Mouse (Mus musculus) heart, embryonic 14.5 days (tissue): ENCODE results near the gene 5730596B20Rik. TPM values are rescaled to one million over a fixed set of nuclear protein-coding genes. Genes with fewer than 3 reads are reported as not detected.
A peak's percentile ranks its signal among the peaks of the same experiment; 100 is the strongest.

Source experiments
- ATAC-seq: fragments of 200-750 bp; cut with Nextera tagmentation; 2 replicates; pipeline ENCODE4 v1.8.0; 2017; ENCODE audit warnings: low read depth, moderate TSS enrichment; ENCODE audit not compliant: insufficient number of reproducible peaks, insufficient read depth, low FRiP score
- H3K27ac ChIP-seq, 2 experiments: fragments of 200-500 bp in 1 of 2; fragments of 300-500 bp in 1 of 2; sonication (generic) in 1 of 2; replicated peaks in 1 of 2; 2 replicates each; pipeline ENCODE4 v1.5.1; 2012 to 2014; ENCODE audit warnings: low read depth in 2 of 2, low read length in 2 of 2, control low read depth in 1 of 2, mild to moderate bottlenecking in 1 of 2, mixed read lengths in 1 of 2; ENCODE audit not compliant: control insufficient read depth in 1 of 2, insufficient read depth in 1 of 2
- H3K27me3 ChIP-seq: fragments of 300-500 bp; sonication (generic); 2 replicates; pipeline ENCODE4 v1.6.1; 2014; ENCODE audit warnings: mild to moderate bottlenecking, low read length, control low read depth; ENCODE audit not compliant: control insufficient read depth, insufficient read depth
- H3K36me3 ChIP-seq: fragments of 300-500 bp; sonication (generic); 2 replicates; pipeline ENCODE4 v1.6.1; 2014; ENCODE audit warnings: mild to moderate bottlenecking, control low read depth, low read length, mixed read lengths; ENCODE audit not compliant: control insufficient read depth, insufficient read depth
- H3K4me1 ChIP-seq, 2 experiments: fragments of 200-500 bp in 1 of 2; fragments of 300-500 bp in 1 of 2; sonication (generic) in 1 of 2; 2 replicates each; pipeline ENCODE4 v1.6.1; 2012 to 2014; ENCODE audit warnings: low read length in 2 of 2, control low read depth in 1 of 2, mixed read lengths in 1 of 2; ENCODE audit not compliant: control insufficient read depth in 2 of 2, insufficient read depth in 2 of 2
- H3K4me2 ChIP-seq: fragments of 300-500 bp; sonication (generic); 2 replicates; pipeline ENCODE4 v1.6.1; 2014; ENCODE audit warnings: mild to moderate bottlenecking, low read length
- H3K4me3 ChIP-seq, 2 experiments: fragments of 200-500 bp in 1 of 2; fragments of 300-500 bp in 1 of 2; sonication (generic) in 1 of 2; 2 replicates each; pipeline ENCODE4 v1.5.1; 2012 to 2014; ENCODE audit warnings: low read length in 2 of 2, mild to moderate bottlenecking in 2 of 2, control low read depth in 1 of 2, low read depth in 1 of 2, moderate library complexity in 1 of 2; ENCODE audit not compliant: control insufficient read depth in 1 of 2, insufficient read depth in 1 of 2
- H3K9ac ChIP-seq: fragments of 300-500 bp; sonication (generic); 2 replicates; pipeline ENCODE4 v1.6.1; 2014; ENCODE audit warnings: mild to moderate bottlenecking, low read length
- H3K9me3 ChIP-seq: fragments of 300-500 bp; sonication (generic); 2 replicates; pipeline ENCODE4 v1.6.1; 2016; ENCODE audit warnings: low read length, control low read depth; ENCODE audit not compliant: control insufficient read depth
- WGBS: fragments of 180-500 bp; shearing (Covaris S2); extraction: QIAGEN DNeasy Blood & Tissue Kit; methylation state at CpG from one replicate; pipeline ENCODE4 v1.1.7; 2014; 5-methylcytosine and 5-hydroxymethylcytosine counted together
- polyA plus RNA-seq: library from polyadenylated mRNA; unstranded; fragments of >200 nt; fragmentation: Nextera tagmentation; extraction: Ambion mirVana; gene quantifications from 2 replicates; pipeline ENCODE4 v1.2.1, GENCODE M21; 2014

5730596B20Rik gene
- polyA plus RNA-seq, 1 experiment from 2014 or later: not detected

GRCm38 (mm10) chr6:52225612-52226568, 48.6 kb downstream of the 5730596B20Rik start:
- H3K4me3 ChIP-seq: peak overlapping the region in 1 of 2 experiments; percentile 7; a peak in 1 of 4 replicates
- no peaks in the 10 kb centered on the region for H3K9me3 ChIP-seq
- peaks cover 99% of the 10 kb centered on the region for H3K27me3 ChIP-seq
- peaks cover 2 to 6% of the 10 kb centered on the region in 2 experiments; a peak in 1 of 4 replicates for H3K4me1 ChIP-seq
- H3K4me2 ChIP-seq: no peak overlapping the region
- H3K9ac ChIP-seq: no peak overlapping the region
- H3K27ac ChIP-seq: no peak overlapping the region
- WGBS: 2% methylated on average over 69 of the region's 69 CpGs
- no peaks in the 10 kb centered on the region for H3K36me3 ChIP-seq
- no peak for ATAC-seq

DNA sequence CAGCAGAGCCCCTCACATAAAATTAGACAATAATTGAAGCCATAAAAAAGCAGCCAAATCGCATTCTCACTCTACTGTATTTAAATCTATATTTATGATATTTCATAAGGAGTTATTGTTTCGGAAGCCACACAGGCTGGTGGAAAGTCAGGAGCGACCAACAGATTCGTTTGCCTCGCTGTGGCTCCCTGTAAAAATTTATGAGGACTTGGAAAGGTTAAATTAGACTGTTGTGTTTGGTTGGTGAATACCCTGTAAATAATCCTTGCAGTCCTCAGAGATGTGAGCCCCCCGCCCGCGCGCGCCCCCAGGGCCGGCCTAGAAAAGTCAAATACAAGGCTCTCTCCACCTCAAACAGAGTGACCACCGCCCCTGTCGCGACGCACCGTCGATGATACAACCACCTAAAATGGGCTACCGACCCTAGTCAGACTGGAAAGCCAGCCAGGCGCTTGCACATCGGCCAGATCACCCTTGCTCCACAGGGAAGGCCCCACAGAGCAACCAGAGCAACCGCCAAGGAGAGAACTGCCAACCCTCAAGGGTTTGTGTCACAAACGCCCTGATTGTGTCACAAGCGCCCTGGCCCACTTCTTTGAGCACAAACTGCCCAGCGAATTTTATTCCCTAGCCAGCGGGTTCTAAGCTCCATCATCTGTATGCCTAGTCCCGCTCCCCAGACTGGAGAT, 49.4 kb downstream of the 5730596B20Rik start:
- Histone ChIP-seq H3K9me3 (no peaks in the 10 kb centered on the region), H3K4me3 (no peak overlapping the region)
- 2% methylated on average over 26 of the region's 26 CpGs for WGBS

GRCm38 (mm10) chr6:52227470-52228222, 50.3 kb downstream of the 5730596B20Rik start:
- H3K4me2 ChIP-seq: no peak overlapping the region
- peaks cover 98% of the 10 kb centered on the region for H3K27me3 ChIP-seq
- no peaks in the 10 kb centered on the region for H3K9me3 ChIP-seq
- H3K27ac ChIP-seq: no peak overlapping the region
- no peak overlapping the region for H3K4me3 ChIP-seq
- WGBS: 5% methylated on average over 11 of the region's 11 CpGs
- no peak for ATAC-seq
- H3K9ac ChIP-seq: no peak overlapping the region
- H3K4me1 ChIP-seq: no peaks in the 10 kb centered on the region; a peak in 1 of 4 replicates
- no peaks in the 10 kb centered on the region for H3K36me3 ChIP-seq

More for the DNA sequence above, 49.4 kb downstream of the 5730596B20Rik start:
- H3K36me3 ChIP-seq: no peaks in the 10 kb centered on the region
- H3K4me1 ChIP-seq: peaks cover 0 to 3% of the 10 kb centered on the region in 2 experiments; a peak in 1 of 4 replicates
- ATAC-seq: no peak
- H3K4me2 ChIP-seq: no peak overlapping the region
- H3K9ac ChIP-seq: no peak overlapping the region
- H3K27me3 ChIP-seq: peaks cover 98% of the 10 kb centered on the region
- no peak overlapping the region for H3K27ac ChIP-seq

DNA sequence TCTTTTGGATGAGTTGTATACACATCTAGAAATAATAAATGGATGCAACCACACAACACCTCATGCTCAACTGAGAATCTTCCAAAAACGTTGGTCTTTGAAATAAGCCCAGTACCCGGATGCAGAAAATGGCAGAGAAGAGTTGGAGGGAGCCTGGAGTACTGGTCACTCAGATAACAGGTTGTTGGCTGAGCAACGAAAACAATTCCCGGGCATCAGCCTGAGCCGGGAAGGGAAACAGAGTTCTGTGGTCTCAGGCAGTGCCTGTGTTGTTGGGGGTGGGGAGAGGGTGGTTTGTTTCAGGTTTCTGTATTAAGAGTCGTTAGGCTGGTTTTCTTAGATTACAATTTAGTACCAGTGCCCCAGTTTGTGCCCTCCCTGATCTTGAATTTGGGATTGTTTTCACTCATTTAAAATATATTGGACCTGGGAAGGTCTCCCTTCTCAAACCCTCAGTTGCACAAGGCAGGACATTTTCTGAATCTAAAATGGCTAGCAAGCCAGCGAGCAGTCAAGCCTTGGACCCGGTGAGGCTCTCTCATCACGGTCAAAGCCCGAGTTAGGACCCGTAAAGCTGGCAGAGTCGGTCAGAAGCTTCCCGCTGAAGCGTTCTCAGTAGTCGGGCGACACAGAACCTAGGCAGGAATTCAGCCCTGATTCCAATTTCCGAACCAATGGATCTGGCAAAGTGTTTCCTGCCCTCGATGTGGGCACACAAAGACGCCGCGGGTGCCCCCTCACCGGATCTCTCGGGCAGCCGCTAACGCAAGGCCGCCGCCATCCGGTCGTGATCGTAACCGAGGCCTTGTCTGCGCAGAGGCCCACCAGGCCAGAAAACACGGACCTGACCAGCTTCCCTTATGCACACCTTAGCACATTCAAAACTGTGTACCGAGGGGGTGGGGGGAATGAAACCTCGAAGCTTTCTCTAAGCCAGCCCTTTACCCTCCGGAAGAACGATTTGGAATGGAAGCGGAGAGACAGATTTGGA, 51.5 kb downstream of the 5730596B20Rik start:
- Histone ChIP-seq H3K36me3 (no peaks in the 10 kb centered on the region), H3K4me2 (no peak overlapping the region), H3K4me3 (no peak overlapping the region), H3K27ac (no peak overlapping the region), H3K4me1 (no peaks in the 10 kb centered on the region; a peak in 1 of 4 replicates), H3K9ac (no peak overlapping the region), H3K27me3 (peaks cover 98% of the 10 kb centered on the region), H3K9me3 (no peaks in the 10 kb centered on the region)
- ATAC-seq: no peak
- 2% methylated on average over 38 of the region's 38 CpGs for WGBS

DNA sequence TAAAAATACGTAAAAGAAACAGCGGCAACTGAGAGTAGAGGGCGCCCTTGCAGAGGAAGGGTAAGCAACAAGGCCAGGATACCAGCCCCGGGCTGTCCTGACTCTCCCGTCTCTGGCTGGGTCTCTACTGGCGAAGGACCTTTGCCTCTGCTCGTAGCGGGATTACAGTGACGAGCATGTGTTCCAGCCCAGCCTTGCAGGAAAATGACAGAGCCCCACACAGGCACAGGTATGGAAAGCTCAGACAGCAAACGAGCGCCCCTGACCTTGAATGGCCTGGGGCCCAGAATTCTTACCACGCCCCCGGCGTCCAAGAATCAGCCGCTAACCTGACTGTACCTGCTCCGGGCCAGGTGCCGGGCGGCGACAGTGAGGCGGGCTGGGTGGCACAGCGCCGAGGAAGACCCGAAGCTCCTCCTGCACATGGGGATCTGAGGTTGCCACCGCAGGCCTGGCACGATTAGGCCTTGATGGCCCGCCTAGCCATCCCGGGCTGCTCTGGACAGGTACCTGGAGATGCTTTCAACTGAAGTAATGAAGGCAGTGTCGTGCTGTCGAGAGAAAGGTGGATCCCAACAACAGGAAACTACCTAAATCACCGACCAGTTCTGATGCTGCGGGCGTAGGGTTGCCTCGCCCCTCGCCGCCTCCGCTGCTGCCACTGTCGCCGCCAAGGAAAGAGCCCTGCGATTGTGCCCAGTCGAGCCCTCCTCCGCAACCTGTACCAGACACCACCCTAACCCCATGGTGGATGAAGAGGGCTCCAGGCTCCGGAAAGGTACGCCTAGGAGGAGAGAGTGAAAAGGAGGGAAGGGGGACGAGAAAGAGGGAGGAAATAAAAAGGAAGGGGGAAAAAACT, 52.5 kb downstream of the 5730596B20Rik start:
- no peaks in the 10 kb centered on the region; a peak in 1 of 4 replicates for H3K4me1 ChIP-seq
- no peak overlapping the region for H3K9ac ChIP-seq
- no peaks in the 10 kb centered on the region for H3K9me3 ChIP-seq
- peaks cover 98% of the 10 kb centered on the region for H3K27me3 ChIP-seq
- H3K36me3 ChIP-seq: no peaks in the 10 kb centered on the region
- 2% methylated on average over 43 of the region's 44 CpGs for WGBS
- no peak overlapping the region for H3K27ac ChIP-seq
- H3K4me3 ChIP-seq: no peak overlapping the region
- no peak overlapping the region for H3K4me2 ChIP-seq
- no peak for ATAC-seq
